Mouse (Mus musculus): ENCODE measurements at regions not wholly inside any gene's neighbourhood (a gene's known extent, or its start where the extent isn't known, plus 50 kb on each side); places are given as distances from the start of the nearest gene placed in this dataset.
A peak's percentile ranks its signal among the peaks of the same experiment; 100 is the strongest.

DNA sequence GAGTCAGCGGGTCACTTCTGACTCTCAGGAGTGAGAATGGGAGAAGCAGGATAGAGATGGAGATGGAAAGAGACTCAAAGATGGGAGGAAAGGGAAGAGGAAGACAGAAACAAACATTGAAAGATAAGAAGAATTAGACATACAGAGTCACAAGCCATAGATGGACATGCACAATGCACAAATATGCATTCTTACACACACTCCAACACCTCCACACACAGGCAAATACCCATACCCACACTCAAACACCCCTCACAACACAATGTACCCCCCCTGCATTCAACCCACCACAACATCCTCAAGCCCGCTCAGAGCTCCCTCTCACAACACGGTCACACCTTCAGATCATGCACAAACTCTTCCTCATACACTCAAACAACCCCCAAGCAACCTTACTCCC lies 251.4 kb upstream of the Wscd1 start:
- intact Hi-C loops (cut with DNase I), result no loop called here
- no peak for DNase-seq

DNA sequence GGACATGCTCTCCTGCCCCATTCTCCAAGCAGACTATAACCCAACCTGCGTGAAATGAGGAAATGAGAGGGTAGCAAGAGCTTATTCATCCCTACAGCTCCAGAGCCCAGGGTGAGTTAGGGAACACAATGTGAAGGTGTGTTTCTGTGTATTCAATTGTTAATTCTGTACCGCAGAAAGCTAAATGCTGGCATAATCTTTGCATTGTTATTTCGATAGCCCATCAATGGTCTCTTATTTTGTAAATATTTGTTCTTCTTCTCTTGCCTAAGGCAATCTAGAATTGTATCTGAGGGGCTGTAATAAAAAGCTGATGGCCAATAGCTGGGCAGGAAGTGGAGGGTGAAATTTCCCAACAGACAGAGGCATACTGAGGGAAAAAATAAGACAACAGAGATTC lies 247.6 kb upstream of the Wscd1 start:
- intact Hi-C loops (cut with DNase I), result no loop called here
- DNase-seq, result no peak

DNA sequence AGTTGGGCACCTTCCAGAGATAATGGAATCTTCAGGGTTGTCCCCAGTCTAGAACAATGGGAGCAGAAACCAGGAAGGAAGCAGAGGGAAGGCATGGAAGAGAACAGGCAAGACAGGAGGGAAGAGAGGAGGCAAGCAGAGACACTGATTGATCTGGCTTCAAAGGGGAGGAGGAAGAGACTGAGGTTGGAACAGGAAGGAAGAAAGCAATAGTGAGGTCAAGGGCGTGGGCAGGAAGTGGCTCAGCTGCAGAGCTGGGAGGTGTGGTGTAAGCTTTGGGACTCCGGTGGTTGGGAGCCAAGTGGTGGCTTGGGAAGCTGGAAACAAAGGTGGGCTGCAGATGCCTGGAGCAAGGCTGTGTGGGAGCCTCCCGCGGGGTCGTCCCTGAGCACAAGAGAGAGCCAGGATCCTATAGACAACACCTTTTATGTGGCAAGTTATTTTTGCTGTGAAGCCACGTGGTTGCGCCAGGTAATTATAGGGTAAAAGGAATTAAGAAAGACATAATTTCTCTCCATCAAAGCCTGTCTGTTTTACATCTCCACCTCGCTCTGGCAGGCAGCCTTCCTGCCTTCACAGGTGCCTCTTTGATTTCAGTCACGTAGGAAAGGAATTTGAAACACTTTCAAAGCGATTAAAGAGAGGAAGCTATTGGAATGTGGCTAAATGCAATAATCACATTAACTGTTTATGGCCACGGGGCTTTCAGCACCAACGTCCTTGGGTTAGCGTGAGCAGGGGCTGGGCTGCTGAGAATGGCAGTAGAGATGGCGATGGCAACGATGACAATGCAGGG lies 237.3 kb upstream of the Wscd1 start:
- DNase-seq, result no peak
- intact Hi-C loops (cut with DNase I), result no loop called here

DNA sequence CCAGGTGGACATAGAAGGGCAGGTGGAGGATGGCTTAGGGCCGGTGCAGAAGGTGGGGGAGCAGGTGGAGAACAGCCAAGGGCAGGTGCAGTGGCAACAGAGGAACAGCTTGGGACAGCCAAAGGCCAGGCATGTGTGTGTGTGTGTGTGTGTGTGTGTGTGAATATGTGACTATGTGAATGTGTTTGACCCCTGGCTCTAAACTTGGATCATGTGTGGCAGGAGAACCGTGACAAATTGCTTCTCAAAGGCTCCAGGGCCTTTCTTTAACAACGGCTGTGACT lies 236.7 kb upstream of the Wscd1 start:
- no peak for DNase-seq
- intact Hi-C loops (cut with DNase I), result no loop called here

DNA sequence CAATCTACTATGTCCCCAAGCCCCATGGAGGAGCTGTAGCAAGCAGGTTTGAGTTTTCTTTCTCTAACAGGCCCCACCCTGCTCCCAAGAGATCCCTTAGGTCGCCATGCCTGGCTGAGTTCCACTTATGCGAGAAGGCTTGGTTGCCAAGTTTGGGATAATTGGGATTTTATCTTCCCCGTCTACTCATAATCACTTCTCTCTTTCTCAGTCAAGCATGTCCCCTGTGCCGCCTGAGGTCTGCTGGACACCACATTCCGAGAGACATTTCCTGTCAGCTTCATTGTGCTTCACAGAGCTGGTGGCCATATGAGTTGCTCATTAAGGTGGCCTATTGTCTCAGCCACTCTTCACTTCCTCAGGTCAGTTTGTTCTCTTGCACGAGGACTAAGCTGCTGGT lies 234.5 kb upstream of the Wscd1 start:
- intact Hi-C loops (cut with DNase I), result no loop called here
- DNase-seq, result peak in 1 of 2 experiments; percentile 6

DNA sequence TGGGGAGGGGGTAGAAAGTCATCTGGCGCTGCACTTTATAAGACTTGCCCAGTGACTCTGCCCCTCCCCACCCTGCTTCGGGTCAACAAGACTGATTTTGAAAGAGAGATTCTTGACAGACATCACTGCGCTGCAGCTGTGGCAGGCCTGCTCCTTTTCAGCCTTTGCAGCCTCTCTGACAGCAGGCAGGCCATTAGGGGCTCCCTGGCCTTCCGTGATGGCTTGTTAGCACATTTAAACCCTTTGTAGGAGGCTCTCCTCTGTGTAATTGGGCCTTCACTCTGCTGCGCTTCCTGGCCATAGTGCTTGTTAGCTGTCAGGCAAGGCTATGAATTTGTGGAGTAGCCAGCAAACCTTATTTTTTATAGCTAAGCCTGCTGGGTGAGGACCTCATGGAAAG lies 232.3 kb upstream of the Wscd1 start:
- intact Hi-C loops (cut with DNase I), result no loop called here
- DNase-seq, result no peak

DNA sequence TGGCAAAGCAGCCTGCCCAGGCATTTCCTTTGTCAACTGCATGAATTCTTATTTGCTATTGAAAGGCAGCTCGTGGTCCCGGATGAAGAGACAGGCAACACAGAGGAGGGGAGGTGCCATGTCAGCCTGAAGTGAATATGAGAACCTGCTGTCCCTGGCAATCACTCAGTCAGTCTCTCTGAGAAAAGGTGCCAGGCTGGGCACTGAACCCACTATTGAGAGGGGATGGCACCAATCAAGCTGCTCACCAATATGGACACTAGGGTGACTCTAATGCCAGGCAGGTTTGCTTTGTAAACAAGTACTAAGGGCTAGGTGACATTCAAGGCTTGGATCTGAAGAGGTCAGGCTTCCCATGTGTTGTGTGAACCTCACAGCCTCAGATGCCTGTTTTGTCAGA lies 222.0 kb upstream of the Wscd1 start:
- DNase-seq, result no peak
- intact Hi-C loops (cut with DNase I), result no loop called here

DNA sequence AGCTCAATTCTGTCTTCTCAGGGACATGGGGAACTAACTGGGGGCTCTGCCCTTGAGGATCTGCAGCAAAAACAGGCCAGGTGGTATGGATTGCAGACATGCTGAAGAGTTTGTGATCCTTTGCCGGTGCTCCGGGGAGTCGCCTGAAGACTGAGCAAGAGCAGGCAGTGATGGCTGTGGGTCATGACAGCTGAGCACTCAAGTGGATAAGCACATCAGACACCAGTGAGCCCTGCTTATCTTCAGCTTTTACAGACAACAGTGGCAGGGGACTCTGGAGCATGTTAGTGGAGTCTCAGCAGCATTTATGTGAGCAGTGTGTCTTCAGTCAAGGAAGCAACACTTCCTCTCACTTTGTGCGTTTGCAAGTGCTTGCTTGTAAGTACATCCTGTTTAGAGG lies 221.1 kb upstream of the Wscd1 start:
- intact Hi-C loops (cut with DNase I), result no loop called here
- DNase-seq, result no peak

DNA sequence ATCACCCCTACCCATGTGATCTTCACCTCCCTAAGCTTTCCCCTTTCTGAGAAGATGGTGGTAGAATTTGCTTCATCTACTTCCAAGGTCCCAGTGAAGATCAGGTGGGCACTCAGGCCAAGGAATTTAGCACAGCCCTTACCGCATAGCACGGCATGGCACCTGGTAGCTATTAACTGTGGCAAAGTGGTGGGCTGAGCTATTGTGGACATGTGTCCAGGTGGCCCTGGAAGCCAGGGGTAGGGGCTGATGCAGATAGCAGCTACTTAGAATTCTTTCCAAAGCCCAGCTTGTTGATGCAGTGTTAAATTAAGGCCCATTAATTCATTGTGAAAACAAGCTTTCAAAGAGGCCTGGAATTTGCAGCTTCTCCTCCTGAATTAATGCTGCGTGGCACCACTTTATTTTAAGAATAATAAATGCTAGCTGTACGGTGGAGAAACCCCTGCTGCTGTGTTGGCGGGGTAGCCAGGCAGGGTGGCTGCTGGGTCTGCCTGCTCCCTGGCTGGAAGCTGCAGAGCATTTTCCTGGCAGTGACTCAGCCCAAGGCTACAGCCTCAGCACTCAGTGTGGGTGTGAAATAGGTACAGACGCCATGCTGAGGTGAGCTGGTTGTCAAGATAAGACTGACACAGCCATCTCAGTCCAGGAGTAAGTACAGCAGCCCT lies 208.4 kb upstream of the Wscd1 start:
- no peak for DNase-seq
- intact Hi-C loops (cut with DNase I), result no loop called here

DNA sequence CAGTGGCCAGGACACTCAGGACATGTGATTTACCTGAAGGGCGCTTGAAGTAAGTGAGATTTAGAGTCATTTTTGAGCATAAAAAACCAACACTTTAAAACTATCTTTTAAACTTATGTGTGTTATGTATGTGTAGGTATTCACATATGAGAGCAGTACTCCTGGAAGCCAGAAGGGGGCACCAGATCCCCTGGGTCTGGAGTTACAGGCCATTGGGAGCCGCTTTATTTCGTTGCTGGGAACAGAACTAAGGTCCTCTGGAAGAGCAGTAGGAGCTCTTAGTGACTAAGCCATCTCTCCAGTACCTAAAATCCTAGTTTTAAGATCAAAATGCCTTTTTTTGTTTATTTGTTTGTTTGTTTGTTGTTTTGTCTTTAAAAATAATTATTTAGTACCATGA lies 192.3 kb upstream of the Wscd1 start:
- DNase-seq, result no peak
- intact Hi-C loops (cut with DNase I), result no loop called here

DNA sequence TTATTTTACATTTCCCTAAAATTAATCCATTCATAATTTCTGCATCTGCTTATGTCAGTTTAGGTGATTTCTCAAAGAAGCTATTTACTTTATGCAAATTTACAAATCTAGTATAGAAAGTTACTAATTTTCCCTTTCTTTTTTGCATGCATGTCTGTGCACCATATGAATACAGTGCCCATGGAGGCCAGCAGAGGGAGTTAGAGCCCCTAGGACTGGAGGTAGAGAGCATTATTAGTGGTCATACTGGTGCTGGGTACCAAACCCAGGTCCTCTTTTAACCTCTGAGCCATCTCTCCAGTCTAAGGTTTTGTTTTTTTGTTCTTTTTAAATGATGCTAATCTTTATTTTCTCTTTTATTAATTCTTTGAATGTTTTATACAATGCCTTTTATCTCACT lies 184.9 kb upstream of the Wscd1 start:
- intact Hi-C loops (cut with DNase I), result no loop called here
- no peak for DNase-seq

DNA sequence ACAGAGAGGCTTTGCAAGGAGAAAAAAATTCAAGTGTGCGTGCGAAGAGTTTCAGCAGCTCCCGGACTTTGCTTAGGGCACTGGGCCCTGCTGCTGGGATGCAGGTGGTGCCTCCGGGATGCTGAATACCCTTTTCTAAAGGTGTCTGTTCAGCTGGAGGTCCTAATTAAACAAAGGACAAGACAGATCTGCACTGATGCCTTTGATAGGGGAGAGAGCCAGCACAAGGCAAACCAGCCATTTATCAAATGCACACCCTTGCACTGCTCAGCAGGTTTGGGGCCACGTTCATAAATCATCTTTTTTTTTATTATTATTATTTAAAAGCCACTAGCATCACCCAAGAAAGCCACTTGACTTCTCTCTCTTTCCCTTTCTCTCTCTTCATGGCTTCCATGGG lies 172.9 kb upstream of the Wscd1 start:
- DNase-seq, result no peak
- intact Hi-C loops (cut with DNase I), result no loop called here

DNA sequence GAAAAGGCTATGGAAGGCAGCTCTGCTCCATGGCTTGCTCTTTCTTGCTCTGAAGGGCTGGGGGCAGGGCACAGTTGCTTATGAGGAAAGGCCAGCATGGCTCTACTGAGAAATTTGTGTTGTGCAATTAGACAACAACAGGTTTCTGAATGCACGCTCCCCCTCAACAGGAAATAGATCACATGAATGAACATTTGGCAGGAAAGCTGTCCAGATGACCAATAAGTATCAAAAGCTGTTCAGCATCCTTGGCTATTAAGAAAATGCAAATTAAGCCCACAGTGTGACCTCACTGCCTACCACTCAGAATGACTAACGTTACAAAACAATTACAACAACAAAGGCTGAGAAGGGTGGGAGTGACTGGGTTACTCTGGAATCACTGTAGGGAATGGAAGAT lies 167.9 kb upstream of the Wscd1 start:
- intact Hi-C loops (cut with DNase I), result no loop called here
- DNase-seq, result no peak

DNA sequence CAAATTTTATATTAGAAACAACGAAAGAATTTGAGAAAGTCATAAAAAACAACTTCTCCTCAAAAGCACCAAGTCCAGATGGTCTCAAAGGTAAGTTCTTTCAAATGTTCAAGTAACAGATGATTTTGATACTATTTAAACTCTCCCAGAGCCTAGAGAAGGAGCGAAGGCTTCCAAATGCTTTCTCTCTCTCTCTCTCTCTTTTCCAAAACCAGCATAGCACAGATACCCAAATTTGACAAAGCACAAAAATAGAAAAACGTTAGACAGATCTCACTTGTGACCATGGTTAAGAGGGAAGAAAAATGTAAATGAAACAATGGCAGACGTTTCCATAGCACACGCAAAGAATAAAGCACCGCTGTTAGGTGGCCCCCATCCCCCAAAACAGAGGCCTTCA lies 158.7 kb upstream of the Wscd1 start:
- intact Hi-C loops (cut with DNase I), result no loop called here
- no peak for DNase-seq

DNA sequence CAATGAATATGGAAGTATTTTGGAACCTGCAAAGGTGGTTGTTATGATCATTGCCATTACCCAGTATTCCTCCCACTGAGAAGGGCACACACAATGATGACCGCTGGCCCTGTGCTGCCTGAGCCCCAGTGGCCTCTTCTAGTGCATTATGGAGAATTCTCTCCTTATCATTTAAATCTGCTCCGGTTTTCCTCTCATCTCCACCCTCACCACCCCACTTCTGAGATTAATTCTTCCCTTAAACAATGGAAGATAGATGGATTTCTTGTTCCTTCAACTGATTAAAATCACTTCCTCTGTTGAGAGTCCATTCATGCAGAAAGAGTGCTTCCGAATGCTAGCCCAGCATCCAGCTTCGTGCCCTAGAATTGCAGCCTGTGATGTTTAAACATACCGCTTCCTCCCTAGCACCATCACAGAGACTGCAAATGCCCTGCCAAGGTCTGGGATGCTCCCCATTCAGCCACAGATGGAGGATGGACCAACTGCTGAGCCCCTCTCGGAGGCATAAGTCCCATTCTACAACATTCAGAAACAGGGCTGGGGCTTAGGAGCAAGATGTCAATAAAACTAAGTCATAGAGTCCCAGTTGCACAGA lies 155.4 kb upstream of the Wscd1 start:
- intact Hi-C loops (cut with DNase I), result no loop called here
- DNase-seq, result no peak

DNA sequence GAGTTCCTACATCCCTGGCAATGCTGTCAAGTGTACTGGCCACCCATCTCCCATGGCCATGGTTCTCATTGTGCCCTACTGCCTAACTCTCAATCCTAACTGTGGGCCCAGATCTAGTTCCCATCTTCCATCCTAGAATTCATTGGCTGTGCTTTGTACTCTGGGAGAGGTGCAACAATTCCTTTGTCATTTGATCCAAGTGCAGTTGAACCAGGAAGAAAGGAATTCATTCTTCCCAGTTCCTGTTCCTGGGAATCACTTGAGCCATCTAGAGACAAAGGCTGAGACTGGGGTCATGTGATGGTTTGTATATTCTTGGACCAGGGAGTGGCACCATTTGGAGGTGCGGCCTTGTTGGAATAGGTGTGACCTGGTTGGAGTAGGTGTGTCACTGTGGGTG lies 152.0 kb upstream of the Wscd1 start:
- intact Hi-C loops (cut with DNase I), result no loop called here
- DNase-seq, result no peak

DNA sequence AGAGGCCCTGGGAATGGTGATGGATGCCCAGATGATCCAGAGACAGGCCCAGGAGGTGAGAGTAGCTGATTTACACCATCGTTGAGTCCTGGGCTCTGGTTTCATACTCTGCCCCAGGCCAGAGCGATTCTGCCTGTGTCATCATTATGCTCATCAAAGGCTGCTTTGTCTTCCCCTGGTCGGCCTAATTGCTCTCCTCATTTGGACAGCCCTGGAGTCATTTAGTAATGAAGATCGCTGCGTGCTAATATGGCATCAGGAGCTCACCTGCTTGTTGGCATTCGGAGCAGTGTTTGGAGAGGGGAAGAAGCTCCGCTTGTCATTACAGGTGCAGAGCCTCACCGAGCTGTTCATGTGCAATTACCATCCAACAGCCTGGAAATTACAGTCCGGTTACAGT lies 138.9 kb upstream of the Wscd1 start:
- DNase-seq, result no peak
- intact Hi-C loops (cut with DNase I), result no loop called here

DNA sequence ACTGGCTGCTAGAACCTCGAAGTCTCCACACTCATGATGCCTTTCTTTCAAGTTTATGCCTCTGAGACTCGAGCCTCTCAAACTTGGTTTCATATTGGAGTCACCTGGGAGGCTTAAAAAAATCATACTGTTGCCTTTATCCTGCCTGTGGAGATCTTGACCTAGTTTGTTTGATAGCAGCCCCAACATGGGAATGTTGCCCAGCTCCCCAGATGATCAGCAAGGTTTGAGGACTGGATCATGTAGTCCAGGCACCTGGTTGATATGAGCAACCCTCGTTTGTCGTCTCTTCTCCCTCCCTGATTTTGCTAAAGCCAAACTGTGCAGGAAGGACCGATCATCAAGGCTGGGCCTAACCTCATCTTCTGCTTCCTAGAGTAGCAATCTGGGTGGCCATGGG lies 134.2 kb upstream of the Wscd1 start:
- no peak for DNase-seq
- intact Hi-C loops (cut with DNase I), result no loop called here

DNA sequence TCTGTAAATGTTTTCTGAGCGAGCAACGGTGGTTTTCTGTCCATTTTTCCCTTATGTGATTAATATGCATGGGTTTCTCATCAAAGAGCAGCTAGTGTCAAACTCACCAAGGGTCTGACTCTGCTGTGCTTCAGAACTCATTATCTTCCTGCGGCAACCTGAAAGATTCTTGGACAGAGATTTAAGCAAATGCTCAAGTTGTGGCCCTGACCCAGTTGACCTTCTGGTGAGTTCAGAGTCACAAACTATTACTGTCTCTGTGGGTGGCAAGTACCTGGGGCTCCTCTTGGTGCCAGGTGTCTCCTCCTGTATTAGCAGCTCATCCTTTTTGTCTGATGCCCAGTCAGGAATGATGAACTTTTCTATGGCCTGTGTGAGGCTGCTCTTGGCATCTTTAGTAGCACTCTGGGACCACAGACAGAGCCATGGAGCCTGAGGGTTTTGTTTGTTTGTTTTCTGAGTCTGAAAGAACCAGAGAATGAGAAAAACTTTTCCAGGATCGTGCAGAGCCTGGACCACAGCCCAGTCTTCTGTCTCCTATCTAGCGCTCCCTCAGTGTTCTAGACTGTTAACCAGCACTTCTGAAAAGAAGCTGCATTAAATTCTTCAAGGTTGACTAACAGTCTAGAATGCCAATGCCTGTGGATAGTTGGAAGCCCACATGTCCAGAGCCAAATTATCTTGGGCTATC lies 124.1 kb upstream of the Wscd1 start:
- intact Hi-C loops (cut with DNase I), result no loop called here
- no peak for DNase-seq

DNA sequence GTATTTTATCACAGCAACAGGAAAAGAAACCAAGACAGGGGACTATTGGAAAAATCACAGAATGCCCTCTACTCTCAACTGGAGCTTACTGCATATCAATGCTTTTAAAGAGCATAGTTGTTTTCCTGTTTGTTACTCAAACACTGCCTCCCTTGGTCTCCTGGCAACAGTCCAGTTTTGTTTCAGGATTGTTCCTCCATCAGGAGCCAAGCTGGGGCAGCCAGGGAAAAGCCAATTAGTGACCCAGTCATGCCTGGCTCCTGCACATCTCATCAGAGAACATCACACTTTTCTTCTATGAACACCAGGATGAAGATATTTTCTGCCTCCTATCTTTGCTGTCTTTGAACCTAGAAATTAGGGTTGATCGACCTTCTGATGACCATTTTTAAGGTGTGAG lies 113.6 kb upstream of the Wscd1 start:
- DNase-seq, result no peak
- intact Hi-C loops (cut with DNase I), result no loop called here

DNA sequence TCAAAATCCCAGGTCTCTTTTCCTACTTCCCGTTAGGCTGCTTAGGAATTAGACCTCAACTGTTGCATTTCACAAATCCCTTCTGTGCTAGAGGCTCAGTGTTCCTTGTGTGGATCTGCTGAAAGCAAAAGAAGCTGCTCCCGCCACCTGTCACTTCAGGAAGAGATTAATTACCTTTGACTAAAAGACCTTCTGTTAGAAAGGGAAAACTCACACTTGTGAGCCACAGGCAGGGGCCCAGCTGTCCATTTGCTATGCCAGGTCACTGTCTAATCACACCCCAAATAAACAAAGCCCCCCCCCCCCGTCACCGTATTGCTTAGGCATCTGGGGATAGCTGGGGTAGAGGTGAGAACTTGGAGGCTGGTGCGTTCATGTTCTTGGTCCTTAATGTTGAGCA lies 112.9 kb upstream of the Wscd1 start:
- intact Hi-C loops (cut with DNase I), result no loop called here
- no peak for DNase-seq

DNA sequence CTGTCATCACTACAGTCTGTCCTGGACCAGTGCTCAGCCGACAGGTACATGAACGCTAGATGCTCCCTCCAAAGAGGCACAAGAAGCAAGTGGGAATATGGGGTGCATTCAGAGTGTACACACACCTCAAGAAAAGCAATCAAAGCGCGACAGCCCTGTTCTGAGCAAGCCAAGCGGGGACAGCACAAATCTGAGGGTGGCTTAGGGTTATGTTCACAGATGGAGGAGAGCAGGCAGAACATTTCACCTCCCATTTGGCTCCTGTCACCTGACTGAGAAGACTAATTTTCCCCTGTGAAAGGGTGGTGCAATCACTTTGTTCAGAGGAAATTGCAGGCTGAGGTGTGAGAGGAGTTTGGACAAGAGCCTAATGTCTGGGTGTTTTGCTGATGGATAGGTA lies 106.8 kb upstream of the Wscd1 start:
- no peak for DNase-seq
- intact Hi-C loops (cut with DNase I), result no loop called here
